ENCODE assay signal across 24 mouse cellular contexts in the genomic region with DNA sequence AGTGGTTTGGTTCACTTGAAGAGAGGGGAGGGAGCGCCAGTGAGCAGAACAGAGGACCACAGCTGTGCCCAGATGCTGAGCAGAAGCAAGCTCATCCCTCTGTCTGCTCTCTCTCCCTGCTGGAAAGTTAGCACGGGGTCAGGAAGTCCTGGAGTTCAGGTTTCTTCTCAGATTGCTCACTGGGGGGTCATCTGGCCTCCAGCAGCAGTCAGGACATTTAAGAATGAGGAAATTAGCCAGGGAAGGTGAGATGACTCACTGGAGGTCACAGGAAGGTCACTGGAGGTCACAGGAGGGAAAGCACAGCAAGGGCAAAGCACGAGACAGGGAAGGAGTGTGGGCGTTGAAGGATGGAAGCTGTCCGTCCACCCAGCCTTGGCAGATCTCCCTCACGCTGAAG. TPM values are rescaled to one million over a fixed set of nuclear protein-coding genes. Genes with fewer than 3 reads are reported as not detected.
DNase-seq lines count a peak whose midpoint lies in the region; TF ChIP-seq lines count a peak whose summit lies in the region.
"Had no signal": no experiment of that assay in that cellular context is flagged by ENCODE, and none has a peak within 500 bp of the region (broad histone marks: within the 10 kb centered on the region; RNA-seq: fewer than 3 reads in every experiment).

No protein-coding gene starts in this region.

- no peak overlapping the region for H3K4me3 ChIP-seq in kidney, adult 2 months (ENCODE audit: insufficient read depth, low read depth, low read length)
- H3K4me3 ChIP-seq in CH12.LX (replicated peaks in 1 of 3; ENCODE audit: low read depth in 2 of 3, low read length in 2 of 3, poor library complexity in 1 of 3) = no peak overlapping the region
- H3K4me3 ChIP-seq in ES-Bruce4 (ENCODE audit: low read depth, low read length) = no peak overlapping the region
- H3K4me3 ChIP-seq: forebrain, embryonic 13.5 days; heart, embryonic 15.5 days; left cerebral cortex, adult 2 months; liver, embryonic 13.5 days had no signal

- no peak for TF ChIP-seq POLR2A in kidney, adult 2 months (IDR thresholded peaks at IDR 0.05; ENCODE audit: low read depth, low read length)
- TF ChIP-seq POLR2A in CH12.LX (IDR thresholded peaks at IDR 0.05; ENCODE audit: low read depth, low read length) = no peak
- TF ChIP-seq POLR2A in ES-Bruce4 (IDR thresholded peaks at IDR 0.05; ENCODE audit: insufficient read depth, low read length) = no peak

- H3K4me2 ChIP-seq in CH12.LX (ENCODE audit: insufficient read depth, low read depth, poor library complexity, severe bottlenecking) = no peak overlapping the region
- H3K4me2 ChIP-seq: forebrain, embryonic 13.5 days; heart, embryonic 15.5 days; liver, embryonic 13.5 days had no signal

- DNase-seq in kidney, adult 2 months = peak; percentile 5
- no peak for DNase-seq in kidney, adult 11 months
- no peak for DNase-seq in CH12.LX (ENCODE audit: extremely low read depth)
- peak; percentile 38 for DNase-seq in embryo, embryonic 9.5 days (ENCODE audit: extremely low spot score)
- no peak for DNase-seq in ovary, adult 18-20 months (ENCODE audit: low spot score)
- no peak for DNase-seq in layer of hippocampus, postnatal 25 days (ENCODE audit: extremely low spot score in 1 of 2, low spot score in 1 of 2)
- DNase-seq: adrenal gland, postnatal 36 days; cerebellum, adult 8-10 months; liver, embryonic 13.5 days; right cerebral cortex, postnatal 14 days had no signal

- H3K9me3 ChIP-seq in CH12.LX (replicated peaks; ENCODE audit: low read length) (no peaks in the 10 kb centered on the region), ES-Bruce4 (replicated peaks; ENCODE audit: control insufficient read depth, insufficient read depth, low read length, poor library complexity, severe bottlenecking) (no peaks in the 10 kb centered on the region)
- H3K9me3 ChIP-seq: forebrain, embryonic 13.5 days; heart, embryonic 15.5 days; liver, embryonic 13.5 days had no signal

- no peaks in the 10 kb centered on the region for H3K27me3 ChIP-seq in kidney, adult 2 months (replicated peaks; ENCODE audit: control insufficient read depth, insufficient read depth, low read length)
- H3K27me3 ChIP-seq in CH12.LX (replicated peaks) (no peaks in the 10 kb centered on the region), ES-Bruce4 (ENCODE audit: control insufficient read depth, insufficient read depth, low read length, poor library complexity, severe bottlenecking) (no peaks in the 10 kb centered on the region)
- H3K27me3 ChIP-seq: forebrain, embryonic 13.5 days; heart, embryonic 15.5 days had no signal

- no peaks in the 10 kb centered on the region for H3K36me3 ChIP-seq in kidney, adult 2 months (ENCODE audit: control insufficient read depth, insufficient read depth, low read length)
- H3K36me3 ChIP-seq in CH12.LX (replicated peaks in 1 of 2; ENCODE audit: control insufficient read depth in 1 of 2, insufficient read depth in 1 of 2, low read length in 1 of 2) (no peaks in the 10 kb centered on the region), ES-Bruce4 (ENCODE audit: control insufficient read depth, insufficient read depth, low read length, poor library complexity, severe bottlenecking) (no peaks in the 10 kb centered on the region)
- H3K36me3 ChIP-seq: heart, embryonic 15.5 days; liver, embryonic 13.5 days had no signal

- no peak for TF ChIP-seq CTCF in kidney, adult 2 months (conservative IDR thresholded peaks at IDR 0.05; ENCODE audit: insufficient read depth, insufficient read length, low read depth, low read length)
- no peak for TF ChIP-seq CTCF in CH12.LX (conservative IDR thresholded peaks at IDR 0.05 in 1 of 2, IDR thresholded peaks at IDR 0.05 in 1 of 2; ENCODE audit: low read depth in 2 of 2, low read length in 2 of 2)
- TF ChIP-seq CTCF in ES-Bruce4 (IDR thresholded peaks at IDR 0.05; ENCODE audit: low read depth, low read length) = no peak

- TF ChIP-seq EP300 in CH12.LX (IDR thresholded peaks at IDR 0.05; ENCODE audit: low read length) (no peak), ES-Bruce4 (IDR thresholded peaks at IDR 0.05; ENCODE audit: insufficient read depth, low read depth, low read length) (peak; percentile 89)

- H3K79me2 ChIP-seq in CH12.LX (replicated peaks; ENCODE audit: control insufficient read depth, extremely low read depth, insufficient read depth, poor library complexity, severe bottlenecking) = no peaks in the 10 kb centered on the region

- no peaks in the 10 kb centered on the region for H3K4me1 ChIP-seq in kidney, adult 2 months (ENCODE audit: control insufficient read depth, insufficient read depth, low read length)
- H3K4me1 ChIP-seq in CH12.LX (ENCODE audit: control insufficient read depth in 1 of 2, insufficient read depth in 2 of 2) (peaks cover 3 to 4% of the 10 kb centered on the region in 2 experiments; a peak in 1 of 4 replicates), ES-Bruce4 (ENCODE audit: control insufficient read depth, insufficient read depth, low read length) (no peaks in the 10 kb centered on the region)
- H3K4me1 ChIP-seq: forebrain, embryonic 13.5 days had no signal

- WGBS in kidney, adult 2 months = 42% methylated on average over 6 of the region's 6 CpGs

- in situ Hi-C loops in CH12.LX (cut with MboI; ENCODE audit: low pct_ligation_motif_present, low pct_unique_long_range_greater_than_20kb, low sequenced_read_pairs) = no loop called here

- TF ChIP-seq RAD21 in CH12.LX (IDR thresholded peaks at IDR 0.05; ENCODE audit: low read depth, low read length) = no peak

- dilution Hi-C loops in CH12.LX (cut with MboI; ENCODE audit: extremely low pct_ligation_motif_present, extremely low pct_unique_long_range_greater_than_20kb, low sequenced_read_pairs) = no loop called here

- H3K27ac ChIP-seq in kidney, adult 2 months (ENCODE audit: insufficient read depth, low read depth, low read length) = no peak overlapping the region
- H3K27ac ChIP-seq in CH12.LX (ENCODE audit: insufficient read depth, low read depth) = no peak overlapping the region
- no peak overlapping the region for H3K27ac ChIP-seq in ES-Bruce4 (ENCODE audit: insufficient read depth, low read length)
- H3K27ac ChIP-seq: forebrain, embryonic 13.5 days; heart, embryonic 15.5 days; left cerebral cortex, adult 2 months; liver, embryonic 13.5 days; stomach, postnatal 0 days had no signal

- H3K9ac ChIP-seq in CH12.LX (ENCODE audit: insufficient read depth, low read depth) = no peak overlapping the region
- H3K9ac ChIP-seq in ES-Bruce4 (ENCODE audit: low read depth, poor library complexity, severe bottlenecking) = no peak overlapping the region
- H3K9ac ChIP-seq: forebrain, embryonic 13.5 days; heart, embryonic 15.5 days; liver, embryonic 13.5 days had no signal

TF ChIP-seq in CH12.LX, 34 proteins besides CTCF, POLR2A, EP300 and RAD21:
- TF ChIP-seq KAT2A (IDR thresholded peaks at IDR 0.05; ENCODE audit: insufficient replicate concordance, low read length) (no peak), ZMIZ1 (IDR thresholded peaks at IDR 0.05; ENCODE audit: low read depth, low read length) (no peak), E2F4 (IDR thresholded peaks at IDR 0.05; ENCODE audit: insufficient replicate concordance, low read depth, low read length) (no peak), BHLHE40 (IDR thresholded peaks at IDR 0.05; ENCODE audit: low read depth, low read length) (peak; percentile 34; the same call in 1 of the 2 replicates)

RNA-seq across cellular contexts. Expression of gene Map4k4, which starts 41.5 kb away (rescaled TPM):
- 28.3 and 29.2 TPM in 2 replicates for polyA plus RNA-seq in kidney, adult 2 months (2012; rRNA removed)
- 33.3 and 41.0 TPM in 2 replicates for total RNA-seq in CH12.LX (2012; rRNA removed)
- 20.3 and 21.8 TPM in 2 replicates for total RNA-seq in CH12.LX (2014; rRNA removed)
- polyA plus RNA-seq in CH12.LX (2012; ENCODE audit: insufficient read length, low read depth) = 46.3 and 47.0 TPM in 2 replicates
- 289 and 308 TPM in 2 replicates for polyA plus RNA-seq in ES-Bruce4 (2011; ENCODE audit: insufficient read depth, insufficient read length, low read depth, missing spikeins)
- 100 to 1,000 TPM; 154 to 180 TPM for total RNA-seq in layer of hippocampus, postnatal 25 days (2021)

RNA-seq across cellular contexts. Expression of gene Gm3646, which starts 54.1 kb away (rescaled TPM):
- polyA plus RNA-seq in kidney, adult 2 months (2012; rRNA removed) = not detected in 2 replicates
- not detected in 2 replicates for total RNA-seq in CH12.LX (2012; rRNA removed)
- not detected in 2 replicates for total RNA-seq in CH12.LX (2014; rRNA removed)
- not detected in 2 replicates for polyA plus RNA-seq in CH12.LX (2012; ENCODE audit: insufficient read length, low read depth)
- not detected in 2 replicates for polyA plus RNA-seq in ES-Bruce4 (2011; ENCODE audit: insufficient read depth, insufficient read length, low read depth, missing spikeins)
- not detected for total RNA-seq in layer of hippocampus, postnatal 25 days (2021)
- total RNA-seq: adrenal gland, postnatal 36 days; layer of hippocampus, adult 8-10 months; left cerebral cortex, adult 2 months; midbrain, postnatal 0 days had no signal
- polyA plus RNA-seq: activated CD4-positive, CD25-positive, alpha-beta regulatory T cell, adult 4 months; cortical plate, adult 2 months; forebrain, embryonic 13.5 days; hindbrain, embryonic 11.5 days; inflammation-experienced regulatory T-cells, adult 6 months; limb, embryonic 11.5 days; liver, embryonic 13.5 days; lung, embryonic 16.5 days; midbrain, postnatal 0 days; neural tube, embryonic 11.5 days had no signal

Comparison
In these comparisons a context has a peak if more than half of its experiments do, and no peak if none do; other contexts are left out.
1. DNase-seq: peak in kidney, adult 2 months (single experiment) and embryo, embryonic 9.5 days (single experiment); none in kidney, adult 11 months (single experiment), CH12.LX (single experiment), ovary, adult 18-20 months (single experiment) and layer of hippocampus, postnatal 25 days (0 of 2).